Mouse (Mus musculus) fibroblast of lung, adult 2 months (primary cell): ENCODE data around the gene Aadacl2.

ENCODE experiments used
- DNase-seq: peaks from one replicate; pipeline ENCODE4 v3.0.0-alpha.2; 2011; ENCODE audit warnings: low read depth

The Aadacl2 gene

GRCm38 (mm10) chr3:60006443-60006842 lies at the start of gene Aadacl2:
Gene Aadacl2 (plus strand): TSS chr3:60006743.
- no peak for DNase-seq

- no peak for DNase-seq
These were observed 35.7 kb upstream of the Aadacl2 start for GRCm38 (mm10) chr3:59970891-59971290.

GRCm38 (mm10) chr3:59974591-59974990 lies 32.0 kb upstream of the Aadacl2 start:
- DNase-seq, result no peak

GRCm38 (mm10) chr3:60003622-60004021 lies 2.9 kb upstream of the Aadacl2 start:
- DNase-seq, result no peak

DNA sequence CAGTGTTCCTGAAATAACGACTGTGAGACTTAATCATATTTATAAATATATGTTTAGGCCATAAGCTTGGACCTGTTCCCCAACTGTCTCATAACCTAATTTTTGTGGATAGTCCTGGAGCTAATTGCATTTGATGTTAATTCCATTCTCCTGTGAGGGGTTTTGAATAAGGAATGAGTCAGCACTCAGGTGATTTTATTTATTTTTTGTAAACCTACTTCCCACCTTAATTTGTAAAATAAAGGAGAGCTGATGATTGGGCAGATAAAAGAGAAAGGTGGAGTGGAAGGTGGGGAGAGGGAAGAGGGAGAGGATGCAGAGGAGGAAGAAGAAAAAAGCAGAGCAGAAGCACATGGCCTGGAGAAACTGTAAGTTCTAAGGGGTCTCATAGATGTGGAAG lies 18.9 kb downstream of the Aadacl2 start, which contains the start of gene Aadac:
Gene Aadac, plus strand, starts transcription at position 301 of the 400 bp plus-strand sequence.
- DNase-seq, result no peak

GRCm38 (mm10) chr3:60031511-60031910 lies 25.0 kb downstream of the Aadacl2 start:
- DNase-seq, result no peak

- no peak for DNase-seq
These were observed 39.8 kb downstream of the Aadacl2 start for GRCm38 (mm10) chr3:60046221-60046913.

DNA sequence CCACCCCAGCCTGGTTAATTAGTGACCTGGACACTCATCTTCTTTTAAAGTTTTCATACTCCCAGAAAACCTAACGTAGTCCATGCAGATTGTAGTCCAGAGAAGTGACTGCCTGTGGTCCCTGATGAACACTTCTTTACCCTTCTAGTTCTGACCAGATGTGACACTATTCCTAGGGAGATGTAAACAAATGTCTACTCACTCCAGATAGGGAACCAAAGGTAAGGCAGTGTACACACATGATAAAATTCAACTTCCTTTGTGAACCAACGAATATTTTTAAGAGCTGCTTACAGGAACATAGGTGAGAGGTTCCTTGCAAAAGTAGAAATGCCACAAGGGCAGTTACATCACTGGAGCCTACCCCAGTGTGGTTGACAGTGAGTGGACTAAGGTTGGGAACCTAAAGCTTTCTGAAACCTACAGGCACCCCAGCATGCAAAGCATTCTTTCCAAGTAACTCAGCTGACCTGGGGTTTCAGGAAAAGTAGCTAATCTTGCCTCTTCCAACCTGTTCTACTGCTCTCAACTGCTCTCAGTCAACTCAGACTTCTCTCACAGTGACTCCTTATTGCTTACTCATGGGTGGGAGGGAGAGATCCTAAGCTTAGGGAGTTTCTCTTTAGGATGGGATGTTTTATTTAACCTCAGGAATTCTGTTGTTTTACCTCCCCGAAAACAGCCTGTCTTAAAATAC lies 46.8 kb downstream of the Aadacl2 start:
- no peak for DNase-seq

GRCm38 (mm10) chr3:60053931-60054330 lies 47.4 kb downstream of the Aadacl2 start:
- DNase-seq, result no peak

DNA sequence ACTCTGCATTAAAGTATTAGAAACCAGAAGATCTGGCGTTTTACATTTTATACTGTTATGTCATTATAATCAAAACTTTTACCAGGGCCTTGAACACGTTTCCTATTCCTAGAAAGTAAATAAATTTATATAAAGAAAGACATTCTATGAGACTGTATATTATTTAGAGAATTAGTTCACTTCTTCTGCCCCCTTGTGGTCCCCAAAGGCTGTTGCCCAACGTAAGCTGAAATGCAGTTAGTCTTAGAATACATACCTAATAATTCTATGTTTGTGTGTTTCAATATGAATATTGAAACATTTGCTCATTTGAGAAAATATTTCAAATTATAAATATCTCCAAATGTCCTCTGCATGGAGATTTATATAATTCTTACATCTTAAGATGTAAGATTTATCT lies 49.9 kb downstream of the Aadacl2 start:
- DNase-seq, result no peak

DNA sequence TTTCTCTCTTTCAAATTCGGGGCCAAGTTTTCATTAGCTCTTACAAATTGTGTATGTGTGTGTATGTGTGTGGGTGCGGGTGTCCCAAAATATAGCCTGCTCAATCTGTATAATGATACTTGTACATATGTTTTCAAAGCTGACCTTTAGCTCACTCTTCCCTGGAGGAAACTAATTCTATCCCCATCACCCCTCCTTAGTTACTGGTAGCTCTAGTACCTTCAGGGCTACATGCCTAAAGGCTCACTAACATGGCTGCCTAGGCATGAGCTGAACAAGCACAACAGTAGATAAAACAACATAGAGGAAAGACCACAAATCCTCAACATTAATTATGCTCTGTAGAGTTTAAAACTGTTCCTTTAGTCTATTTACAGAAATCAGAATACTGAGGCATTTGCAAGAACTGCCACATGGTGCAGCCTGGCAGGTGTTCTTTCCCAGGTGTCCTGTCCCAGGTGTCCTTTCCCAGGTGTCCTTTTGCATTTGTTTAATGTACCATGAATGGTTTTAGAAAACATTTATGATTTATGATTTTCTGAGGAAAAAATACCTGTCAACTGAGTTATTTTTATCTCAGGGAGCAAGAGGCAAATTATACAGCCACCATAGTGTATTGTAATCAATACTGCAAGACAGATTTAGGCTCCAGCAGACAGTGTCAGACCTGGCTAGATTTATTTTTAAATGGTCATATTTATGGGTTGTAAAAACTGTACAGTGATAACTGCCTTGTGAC lies 50.7 kb downstream of the Aadacl2 start:
- DNase-seq, result no peak

DNA sequence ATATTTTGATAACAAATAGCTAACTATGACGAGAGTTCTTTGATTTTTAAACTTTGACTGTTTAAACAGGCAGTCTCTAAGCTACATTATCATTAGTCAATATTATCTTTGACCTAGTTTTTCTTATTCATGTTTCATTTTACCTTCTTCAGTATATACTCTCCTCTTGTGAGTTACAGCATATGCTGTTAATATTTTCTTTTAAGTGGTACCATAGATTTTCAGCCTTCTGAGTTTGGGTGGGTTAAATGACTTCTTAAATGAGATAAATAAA lies 51.2 kb downstream of the Aadacl2 start:
- no peak for DNase-seq
